Mouse (Mus musculus) gastrocnemius, postnatal 25 days (tissue): ENCODE measurements at regions not wholly inside any gene's neighbourhood (a gene's known extent, or its start where the extent isn't known, plus 50 kb on each side); places are given as distances from the start of the nearest gene placed in this dataset.
A peak's percentile ranks its signal among the peaks of the same experiment; 100 is the strongest.

ENCODE experiments used
- DNase-seq: peaks from one replicate; pipeline ENCODE4 v3.0.0; 2022

DNA sequence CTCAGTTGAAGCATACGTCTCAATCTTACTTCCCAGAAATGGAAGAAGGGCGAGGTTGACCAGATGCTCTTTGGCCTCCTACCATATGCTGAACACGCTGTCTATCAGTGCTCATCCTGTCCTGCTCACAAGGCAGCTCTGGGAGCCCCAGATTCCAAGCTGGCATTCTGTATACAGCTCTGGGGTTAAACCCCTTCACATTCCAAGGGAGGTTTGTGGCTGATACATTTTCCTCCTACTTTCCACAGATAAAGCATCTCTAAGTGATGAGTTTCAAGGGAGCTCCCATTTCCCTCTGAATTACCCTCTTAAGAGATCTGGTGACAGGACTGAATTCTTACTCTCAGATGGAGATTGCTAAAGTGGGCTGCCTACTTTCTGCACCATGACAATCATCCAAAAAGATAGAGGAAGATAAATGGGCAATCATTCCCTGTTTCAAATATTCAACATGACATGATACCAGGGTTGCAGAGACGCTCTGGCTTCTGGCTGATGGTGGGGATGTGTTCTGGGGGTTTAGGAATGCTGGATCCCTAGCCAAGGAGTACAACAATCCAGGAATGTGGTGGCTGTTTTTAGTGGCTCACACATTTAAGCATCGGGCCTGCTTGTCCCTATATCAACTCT is 138.7 kb upstream of the Bmp4 start:
- no peak for DNase-seq

DNA sequence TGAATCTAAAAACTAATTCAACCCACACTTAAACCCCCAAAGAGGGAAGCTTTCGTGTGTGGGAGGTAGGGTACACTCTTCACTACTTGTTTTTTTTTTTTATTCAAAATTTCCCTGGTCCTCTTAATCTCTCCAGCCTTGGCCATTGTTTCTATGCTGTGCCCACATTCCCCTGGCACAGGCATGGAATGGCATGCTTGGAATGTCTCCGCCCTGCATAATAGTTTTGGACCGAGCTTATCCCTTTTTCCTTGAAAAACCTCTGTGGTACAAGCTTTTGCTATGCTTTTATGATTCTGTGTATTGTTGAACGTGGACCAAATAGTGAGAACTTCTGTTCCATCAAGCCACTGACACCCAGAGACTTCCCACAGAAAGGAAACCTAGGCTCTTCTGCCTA is 126.8 kb upstream of the Bmp4 start:
- peak; percentile 21 for DNase-seq

DNA sequence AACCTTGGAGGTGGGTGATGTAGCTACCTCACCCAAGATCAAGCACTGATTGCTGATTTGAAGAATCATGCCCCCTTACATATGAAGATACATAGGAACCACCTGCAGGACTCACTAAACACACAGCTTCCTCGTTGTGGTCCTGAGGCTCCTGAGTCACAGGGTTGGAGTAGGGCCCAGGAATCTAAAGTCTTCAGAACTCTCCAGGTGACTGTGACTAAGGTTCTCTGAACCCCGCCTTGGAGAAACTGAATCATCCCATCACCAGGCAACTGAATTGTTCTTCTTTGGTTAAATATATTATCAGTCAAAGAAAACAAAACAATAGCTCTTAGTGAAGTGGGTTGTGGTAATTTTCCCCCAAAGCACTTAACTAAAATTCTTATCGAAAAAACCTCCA is 125.8 kb upstream of the Bmp4 start:
- DNase-seq, result no peak

DNA sequence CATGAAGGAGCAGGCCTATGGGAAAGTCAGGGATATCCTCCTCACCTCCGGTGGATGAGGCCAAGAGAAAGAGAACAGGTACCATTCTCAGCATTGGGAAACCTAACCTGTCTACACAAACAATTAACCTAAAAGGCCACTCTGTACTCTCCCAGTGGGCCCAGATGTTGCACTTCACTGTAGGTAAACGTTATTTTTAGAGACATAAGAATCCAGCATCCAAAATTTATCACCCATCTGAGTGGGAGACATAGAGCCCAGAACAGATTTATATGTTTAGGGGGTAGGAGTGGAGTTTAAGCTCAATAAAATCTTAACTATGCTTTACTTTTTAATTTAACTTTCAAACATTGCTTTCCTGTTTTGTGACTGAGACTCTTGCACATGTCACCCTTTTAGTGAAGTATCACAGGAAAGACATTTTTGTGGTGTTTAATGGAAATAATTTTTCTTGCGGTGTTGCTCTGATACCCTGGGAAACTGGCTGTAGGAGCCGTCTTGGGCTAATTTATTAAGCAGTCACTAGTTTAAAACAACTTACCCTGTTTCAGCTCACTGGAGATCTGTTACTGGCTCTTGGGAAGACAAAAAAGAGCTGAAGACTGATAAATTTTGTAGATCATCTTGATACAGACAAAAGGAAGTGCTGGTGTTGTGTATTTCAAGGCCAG is 123.9 kb upstream of the Bmp4 start:
- no peak for DNase-seq

DNA sequence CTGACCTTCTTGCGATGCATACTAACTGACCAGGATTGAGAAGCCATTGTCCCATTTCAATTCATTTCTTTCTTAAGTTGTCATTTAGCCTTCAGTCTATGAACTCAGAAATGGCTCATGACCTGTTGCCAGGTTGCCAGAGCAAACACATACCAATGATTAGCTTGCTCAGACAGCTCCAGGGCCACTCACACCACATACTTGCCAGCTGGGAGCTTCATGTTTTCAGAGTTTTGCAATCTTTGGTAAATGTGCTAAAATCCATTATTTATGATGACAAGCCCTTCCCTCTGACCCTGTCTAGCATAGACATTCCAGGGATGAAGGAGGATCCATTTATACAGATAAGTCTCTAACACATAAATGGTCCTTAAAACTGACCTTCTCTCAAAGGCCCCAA is 121.6 kb upstream of the Bmp4 start:
- DNase-seq, result no peak

DNA sequence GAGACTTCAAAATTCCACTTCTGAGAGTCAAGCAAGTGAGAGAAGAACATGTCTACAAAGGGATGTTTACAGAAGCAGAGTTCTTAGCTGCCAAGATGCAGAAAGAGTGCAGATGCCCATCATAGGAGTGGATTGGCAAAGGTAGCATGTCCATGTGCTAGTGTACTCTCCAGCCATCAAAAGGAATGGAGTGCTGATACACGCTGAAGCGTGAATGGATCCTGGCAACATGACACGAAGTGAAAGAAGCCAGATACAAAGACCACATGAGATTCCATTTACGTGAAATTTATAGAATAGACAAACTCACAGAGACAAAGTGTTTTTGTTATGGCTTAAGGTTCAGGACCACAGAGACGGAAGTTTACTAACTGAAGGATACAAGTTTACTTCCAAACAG is 118.4 kb upstream of the Bmp4 start:
- DNase-seq, result no peak

DNA sequence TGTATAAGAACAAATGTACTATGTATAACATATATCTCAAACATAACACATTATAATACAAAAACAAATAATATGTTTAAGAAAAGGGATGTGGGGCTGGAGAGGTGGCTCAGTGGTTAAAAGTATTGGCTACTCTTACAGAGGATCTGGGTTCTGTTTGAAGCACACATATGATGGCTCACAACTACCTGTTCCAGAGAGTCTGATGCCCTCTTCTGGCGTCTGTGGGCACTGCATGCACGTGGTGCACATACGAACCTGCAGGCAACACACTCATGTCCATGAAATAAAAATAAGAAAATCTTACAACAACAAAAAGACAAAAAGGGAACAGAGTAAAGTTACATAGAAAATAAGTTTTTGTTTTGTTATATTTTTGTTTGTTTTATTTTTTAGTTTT is 114.8 kb upstream of the Bmp4 start:
- no peak for DNase-seq

DNA sequence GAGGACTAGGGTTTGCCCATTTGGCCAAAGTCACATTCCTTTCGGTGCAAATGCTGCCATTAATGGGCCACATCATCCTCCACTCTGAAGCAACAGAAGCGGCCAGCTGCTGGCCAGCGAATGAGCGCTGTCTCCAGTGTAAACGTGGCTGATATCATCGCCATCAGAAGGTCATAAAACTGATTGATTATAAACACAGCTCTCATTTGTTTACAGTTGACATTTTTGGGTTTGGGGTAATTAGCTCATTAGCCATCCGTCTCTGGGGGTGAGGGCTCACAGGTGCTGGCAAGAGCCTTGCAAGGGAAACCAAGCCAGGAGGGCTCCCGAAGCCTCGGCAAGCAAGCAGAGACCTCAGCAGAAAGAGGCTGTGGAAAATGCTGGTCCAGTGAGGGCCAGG is 101.1 kb upstream of the Bmp4 start:
- DNase-seq, result no peak

DNA sequence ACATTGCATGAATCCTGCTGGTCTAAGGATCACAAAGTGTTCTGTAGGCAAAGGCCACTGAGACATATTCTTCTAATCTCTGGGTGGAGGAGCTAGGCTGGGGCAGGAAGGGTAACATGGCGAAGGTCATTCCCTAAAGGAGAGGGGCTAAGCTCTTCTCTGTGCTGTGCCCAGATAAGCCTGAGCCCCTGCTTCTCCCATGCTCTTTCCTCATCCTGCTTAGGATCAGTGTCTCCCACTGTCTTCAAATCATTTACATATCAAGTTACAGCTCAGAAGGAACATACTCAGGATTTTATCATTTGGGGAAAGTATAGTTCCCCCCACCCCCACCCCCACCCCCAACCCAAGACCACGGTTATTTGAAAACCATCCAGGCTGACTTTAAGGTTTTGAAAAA is 100.7 kb upstream of the Bmp4 start:
- DNase-seq, result no peak

DNA sequence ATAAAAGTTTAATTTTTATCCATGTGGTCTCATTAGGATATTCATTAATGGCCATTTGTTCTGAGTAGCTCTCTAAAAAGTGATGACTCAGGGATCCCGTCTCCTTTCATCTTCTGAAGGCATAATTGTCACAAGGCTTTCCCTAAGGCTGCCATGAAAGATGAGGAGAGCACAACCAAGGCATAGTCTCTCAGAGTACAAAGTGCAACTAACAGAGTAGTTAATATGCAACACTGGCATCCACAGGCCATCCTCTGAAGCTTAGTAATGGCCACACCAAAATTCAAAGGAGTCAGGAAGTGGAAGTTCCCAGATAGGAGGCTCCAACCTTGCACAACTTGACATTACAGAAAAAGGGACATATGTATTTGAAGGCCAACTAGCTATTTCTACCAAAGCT is 97.1 kb upstream of the Bmp4 start:
- no peak for DNase-seq

DNA sequence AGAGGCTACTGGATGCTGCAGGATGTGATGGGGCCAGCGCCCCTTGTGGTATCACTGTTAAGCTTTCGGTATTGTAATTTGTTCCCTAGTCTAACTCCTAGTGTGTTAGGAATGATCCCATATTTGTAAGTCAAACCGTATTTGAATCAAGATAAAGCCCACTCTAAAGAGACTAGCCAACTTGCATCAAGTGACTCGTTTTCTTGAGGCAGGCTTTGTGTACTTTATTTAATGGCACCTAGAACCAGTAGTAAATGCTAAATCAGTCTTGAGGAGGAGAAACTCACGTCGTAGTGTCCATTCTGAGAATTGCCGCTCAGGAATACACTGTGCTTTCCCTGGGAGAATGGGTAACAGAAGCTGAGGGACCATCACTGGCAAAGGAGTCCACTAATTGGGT is 89.9 kb upstream of the Bmp4 start:
- DNase-seq, result no peak

DNA sequence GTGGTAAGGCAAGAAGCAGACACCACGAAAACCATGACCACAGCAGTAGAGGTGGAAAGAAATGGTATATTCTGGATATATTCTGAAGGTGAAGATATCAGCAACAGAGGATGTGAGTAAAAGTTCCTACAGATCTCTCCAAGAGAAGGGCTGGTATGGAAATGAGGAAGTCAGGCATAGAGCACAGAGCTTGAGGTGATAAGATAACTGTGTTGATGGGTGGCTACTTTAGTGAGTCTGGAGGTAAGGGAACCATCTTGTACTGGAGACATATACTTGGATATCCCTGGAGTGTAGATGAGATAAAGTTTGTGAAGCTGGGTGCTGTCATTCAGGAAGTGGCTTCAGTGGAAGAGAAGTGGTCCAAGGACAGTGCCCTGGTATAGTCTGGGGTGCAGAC is 85.5 kb upstream of the Bmp4 start:
- DNase-seq, result no peak

DNA sequence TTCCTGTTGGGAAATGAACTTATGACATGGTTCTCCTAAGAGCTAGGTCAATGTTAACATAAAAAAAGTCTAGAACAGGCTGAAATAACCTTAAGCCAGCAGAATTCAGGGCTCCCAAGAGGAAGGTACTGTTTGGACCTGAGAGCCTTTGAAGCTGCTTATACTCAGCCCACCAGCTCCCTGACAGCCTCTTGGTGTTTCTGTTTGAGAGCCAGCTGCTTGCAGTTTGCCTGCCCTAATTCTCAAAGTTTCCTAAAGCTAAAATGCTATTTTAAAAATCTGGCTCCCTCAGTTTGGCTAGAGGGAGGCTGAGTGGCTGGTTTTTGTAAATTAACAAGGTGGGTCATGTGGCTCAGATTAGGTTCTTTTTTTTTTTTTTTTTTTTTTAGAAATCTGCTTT is 72.5 kb upstream of the Bmp4 start:
- no peak for DNase-seq

DNA sequence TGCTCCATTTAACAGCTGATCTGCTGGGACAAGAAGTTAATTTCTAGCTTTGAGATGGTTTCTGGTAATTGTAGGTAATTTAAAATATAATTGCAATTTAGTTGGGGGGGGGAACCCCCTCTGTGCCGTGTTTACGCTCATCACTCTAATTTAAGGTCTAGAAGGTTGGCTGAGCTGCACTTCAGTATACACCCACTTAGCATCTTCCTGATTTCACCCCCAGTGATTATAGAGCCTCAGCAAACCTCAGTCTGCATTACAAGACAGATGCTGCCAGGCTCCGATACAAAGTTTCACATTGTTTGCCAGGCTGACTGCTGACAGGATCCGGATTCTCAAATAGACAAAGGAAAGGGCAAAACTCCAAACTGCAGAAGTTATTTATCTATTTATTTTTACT is 71.5 kb upstream of the Bmp4 start:
- DNase-seq, result no peak

DNA sequence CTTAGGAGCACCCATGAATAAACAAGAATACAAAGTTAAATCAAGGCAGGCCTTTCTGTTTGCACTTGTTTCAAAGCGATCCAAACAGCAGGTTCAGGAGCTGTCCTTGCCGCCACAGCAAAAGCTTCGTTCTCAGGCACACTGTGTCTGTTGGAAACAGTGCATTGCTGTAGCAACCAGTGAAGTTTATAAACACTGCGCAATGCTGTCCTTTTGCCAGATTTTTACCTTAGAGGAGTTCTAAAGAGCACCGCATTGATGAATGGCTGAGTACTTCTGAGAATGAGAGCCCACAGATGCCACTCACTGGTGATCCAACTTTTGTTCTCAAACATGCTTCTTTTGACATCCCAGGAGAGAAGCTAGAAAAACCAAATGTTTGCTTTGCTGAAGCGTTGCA is 64.0 kb upstream of the Bmp4 start:
- DNase-seq, result no peak

DNA sequence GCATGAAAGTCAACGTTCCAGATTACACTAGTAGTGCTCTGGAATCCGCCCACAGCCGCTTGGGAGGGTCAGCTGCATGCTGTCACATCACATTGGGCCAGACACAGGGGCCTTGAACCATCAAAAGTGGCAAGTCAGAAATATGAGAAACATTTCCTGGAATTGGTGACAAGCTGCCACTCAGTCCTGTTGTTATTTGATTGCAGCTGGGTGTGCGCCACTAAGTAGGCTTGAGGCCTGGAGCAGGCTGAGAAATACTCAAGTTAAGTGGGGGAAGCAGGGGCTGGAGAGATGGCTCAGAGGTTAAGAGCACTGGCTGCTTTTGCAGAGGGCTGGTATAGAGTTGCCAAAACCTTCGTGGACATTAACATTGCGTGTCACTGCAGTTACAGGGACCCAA is 51.2 kb upstream of the Bmp4 start:
- no peak for DNase-seq
